Mouse (Mus musculus): Measurements from ENCODE around the gene Gm11627. TPM values are rescaled to one million over a fixed set of nuclear protein-coding genes. Genes with fewer than 3 reads are reported as not detected.
A peak's percentile ranks its signal among the peaks of the same experiment; 100 is the strongest.

Gene Gm11627
- polyA plus RNA-seq (2014; fragmentation: Nextera tagmentation; extraction: Ambion mirVana) = 15.9 and 18.9 TPM in 2 replicates

GRCm38 (mm10) chr11:102579165-102580033, at the start of gene Gm11627:
Gene Gm11627 (minus strand): TSS chr11:102579461.
- H3K27me3 ChIP-seq (ENCODE audit: control insufficient read depth, insufficient read depth, low read length) = no peaks in the 10 kb centered on the region
- peak within 1 kb of the TSS; percentile 63 for H3K9ac ChIP-seq (replicated peaks; ENCODE audit: low read depth, low read length)
- H3K27ac ChIP-seq (ENCODE audit: low read length) = peak within 1 kb of the TSS; percentile 96
- H3K36me3 ChIP-seq (ENCODE audit: control insufficient read depth, insufficient read depth, low read length) = no peaks in the 10 kb centered on the region
- no peaks in the 10 kb centered on the region for H3K9me3 ChIP-seq (ENCODE audit: control insufficient read depth, low read depth, low read length)
- peak within 1 kb of the TSS; percentile 51 for H3K4me2 ChIP-seq (replicated peaks; ENCODE audit: low read depth, low read length)
- 12% methylated on average over 21 of the region's 23 CpGs for WGBS
- H3K4me3 ChIP-seq (ENCODE audit: low read depth, low read length) = peak within 1 kb of the TSS; percentile 41
- peak; percentile 61; the same call in 1 of the 2 replicates for ATAC-seq (ENCODE audit: insufficient number of reproducible peaks, insufficient read depth, low FRiP score, low read depth)
- peaks cover 26% of the 10 kb centered on the region for H3K4me1 ChIP-seq (ENCODE audit: control insufficient read depth, insufficient read depth, low read length)

GRCm38 (mm10) chr11:102628529-102628928, 49.3 kb upstream of the Gm11627 start:
- Histone ChIP-seq H3K27ac (ENCODE audit: low read length) (no peak overlapping the region), H3K4me2 (replicated peaks; ENCODE audit: low read depth, low read length) (no peak overlapping the region), H3K36me3 (ENCODE audit: control insufficient read depth, insufficient read depth, low read length) (no peaks in the 10 kb centered on the region), H3K9me3 (ENCODE audit: control insufficient read depth, low read depth, low read length) (no peaks in the 10 kb centered on the region), H3K27me3 (ENCODE audit: control insufficient read depth, insufficient read depth, low read length) (no peaks in the 10 kb centered on the region), H3K4me1 (ENCODE audit: control insufficient read depth, insufficient read depth, low read length) (peaks cover 48% of the 10 kb centered on the region), H3K9ac (replicated peaks; ENCODE audit: low read depth, low read length) (no peak overlapping the region), H3K4me3 (ENCODE audit: low read depth, low read length) (no peak overlapping the region)
- no peak for ATAC-seq (ENCODE audit: insufficient number of reproducible peaks, insufficient read depth, low FRiP score, low read depth)
- WGBS = 63% methylated on average over 9 of the region's 9 CpGs

DNA sequence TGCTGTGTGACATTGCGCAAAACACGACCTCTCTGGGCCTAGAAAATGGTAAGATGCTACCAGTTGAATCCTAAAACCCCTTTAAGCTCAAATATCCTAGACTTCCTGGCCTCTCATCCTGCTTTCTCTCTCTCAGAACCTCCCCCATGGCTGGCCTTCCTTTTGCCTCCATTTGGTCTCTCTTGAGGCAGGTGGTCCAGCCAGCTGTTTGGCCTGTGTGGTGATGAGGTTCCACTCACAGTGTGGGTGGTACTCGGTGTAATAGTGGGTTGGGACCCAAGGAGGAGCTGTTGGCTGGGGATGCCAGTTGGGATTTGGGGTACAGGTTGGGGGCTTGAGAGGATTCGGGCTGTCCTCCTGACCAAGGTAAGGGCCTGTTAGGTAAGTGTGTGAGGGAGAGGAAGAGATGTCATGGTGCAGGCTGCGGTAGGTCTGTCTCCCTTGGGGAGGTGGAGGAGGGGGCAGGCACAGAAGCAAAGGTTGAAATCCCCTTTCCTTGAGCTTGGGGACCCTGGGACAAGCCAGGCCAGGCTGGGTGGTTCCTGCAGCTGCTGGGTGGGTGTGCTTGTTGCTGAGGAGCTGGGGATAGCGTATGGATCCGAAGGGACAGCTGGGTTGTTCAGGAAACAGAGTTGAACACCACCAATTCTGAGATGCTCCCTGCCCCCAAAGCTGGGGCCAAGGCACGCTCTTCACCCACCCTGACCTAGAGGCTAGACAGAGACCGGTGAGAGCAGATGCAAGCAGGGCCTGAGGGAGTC, 48.1 kb upstream of the Gm11627 start:
- no peaks in the 10 kb centered on the region for H3K36me3 ChIP-seq (ENCODE audit: control insufficient read depth, insufficient read depth, low read length)
- 90% methylated on average over 9 of the region's 9 CpGs for WGBS
- H3K9me3 ChIP-seq (ENCODE audit: control insufficient read depth, low read depth, low read length) = no peaks in the 10 kb centered on the region
- ATAC-seq (ENCODE audit: insufficient number of reproducible peaks, insufficient read depth, low FRiP score, low read depth) = no peak
- no peak overlapping the region for H3K4me2 ChIP-seq (replicated peaks; ENCODE audit: low read depth, low read length)
- no peak overlapping the region for H3K27ac ChIP-seq (ENCODE audit: low read length)
- H3K27me3 ChIP-seq (ENCODE audit: control insufficient read depth, insufficient read depth, low read length) = no peaks in the 10 kb centered on the region
- no peak overlapping the region for H3K9ac ChIP-seq (replicated peaks; ENCODE audit: low read depth, low read length)
- H3K4me1 ChIP-seq (ENCODE audit: control insufficient read depth, insufficient read depth, low read length) = peaks cover 38% of the 10 kb centered on the region
- no peak overlapping the region for H3K4me3 ChIP-seq (ENCODE audit: low read depth, low read length)

GRCm38 (mm10) chr11:102624888-102625407, 45.7 kb upstream of the Gm11627 start:
- Histone ChIP-seq H3K4me3 (ENCODE audit: low read depth, low read length) (no peak overlapping the region), H3K27me3 (ENCODE audit: control insufficient read depth, insufficient read depth, low read length) (no peaks in the 10 kb centered on the region), H3K27ac (ENCODE audit: low read length) (peak overlapping the region; percentile 78), H3K36me3 (ENCODE audit: control insufficient read depth, insufficient read depth, low read length) (no peaks in the 10 kb centered on the region), H3K9ac (replicated peaks; ENCODE audit: low read depth, low read length) (no peak overlapping the region), H3K4me1 (ENCODE audit: control insufficient read depth, insufficient read depth, low read length) (peaks cover 23% of the 10 kb centered on the region), H3K9me3 (ENCODE audit: control insufficient read depth, low read depth, low read length) (no peaks in the 10 kb centered on the region), H3K4me2 (replicated peaks; ENCODE audit: low read depth, low read length) (peak overlapping the region; percentile 40; the same call in 1 of the 2 replicates)
- peak; percentile 36; the same call in 1 of the 2 replicates for ATAC-seq (ENCODE audit: insufficient number of reproducible peaks, insufficient read depth, low FRiP score, low read depth)
- 25% methylated on average over 14 of the region's 14 CpGs for WGBS

DNA sequence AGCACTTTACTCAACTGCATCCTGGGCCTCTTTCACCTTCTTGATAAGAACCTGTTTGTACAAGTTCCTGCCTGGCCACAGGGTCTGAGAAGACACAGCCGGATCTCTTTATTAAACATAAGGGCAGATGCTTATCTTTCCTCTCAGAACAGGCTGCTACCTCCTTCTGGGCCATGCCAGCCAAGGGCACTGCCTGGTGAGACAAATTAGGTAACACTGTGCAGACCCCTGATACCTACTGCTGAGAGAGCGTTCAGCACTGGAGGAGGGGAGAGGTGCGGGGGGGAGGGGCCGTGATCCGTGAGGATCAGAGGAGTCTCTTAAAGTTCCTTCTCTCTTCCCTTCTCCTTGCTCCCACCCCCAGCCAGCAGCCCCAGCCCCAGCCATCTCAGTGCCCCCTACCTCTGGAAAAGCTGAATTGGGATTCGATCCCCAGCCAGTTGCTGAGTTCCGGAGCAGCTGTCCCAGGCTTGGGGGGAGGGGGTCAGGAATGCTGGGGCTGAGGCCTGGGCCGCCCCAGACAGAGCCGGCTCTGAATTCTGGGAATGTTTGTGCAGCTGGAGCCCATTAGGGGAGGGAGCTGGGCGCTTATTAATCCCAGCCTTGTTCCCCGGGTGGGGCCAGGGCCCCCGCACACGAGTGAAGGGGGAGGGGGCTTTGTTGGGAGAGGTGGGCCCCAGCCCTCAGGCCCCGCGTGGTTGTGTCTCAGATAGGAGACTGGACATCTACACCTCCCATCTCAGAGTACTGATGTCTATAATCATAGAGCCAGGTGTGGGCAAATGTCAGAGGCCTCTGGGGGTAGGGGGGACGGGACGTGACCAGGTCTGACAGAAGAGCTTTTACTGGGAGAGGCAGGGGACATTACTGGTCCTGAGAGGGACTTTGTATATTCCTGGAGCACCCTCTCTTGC, 44.9 kb upstream of the Gm11627 start:
- Histone ChIP-seq H3K36me3 (ENCODE audit: control insufficient read depth, insufficient read depth, low read length) (no peaks in the 10 kb centered on the region), H3K4me1 (ENCODE audit: control insufficient read depth, insufficient read depth, low read length) (peaks cover 23% of the 10 kb centered on the region), H3K9me3 (ENCODE audit: control insufficient read depth, low read depth, low read length) (peaks cover 4% of the 10 kb centered on the region; the same call in 1 of the 2 replicates), H3K4me2 (replicated peaks; ENCODE audit: low read depth, low read length) (peak overlapping the region; percentile 40), H3K9ac (replicated peaks; ENCODE audit: low read depth, low read length) (peak overlapping the region; percentile 10; the same call in 1 of the 2 replicates), H3K4me3 (ENCODE audit: low read depth, low read length) (peak overlapping the region; percentile 11; the same call in 1 of the 2 replicates), H3K27ac (ENCODE audit: low read length) (peak overlapping the region; percentile 78), H3K27me3 (ENCODE audit: control insufficient read depth, insufficient read depth, low read length) (no peaks in the 10 kb centered on the region)
- ATAC-seq (ENCODE audit: insufficient number of reproducible peaks, insufficient read depth, low FRiP score, low read depth) = peak; percentile 93
- WGBS = 7% methylated on average over 17 of the region's 17 CpGs

DNA sequence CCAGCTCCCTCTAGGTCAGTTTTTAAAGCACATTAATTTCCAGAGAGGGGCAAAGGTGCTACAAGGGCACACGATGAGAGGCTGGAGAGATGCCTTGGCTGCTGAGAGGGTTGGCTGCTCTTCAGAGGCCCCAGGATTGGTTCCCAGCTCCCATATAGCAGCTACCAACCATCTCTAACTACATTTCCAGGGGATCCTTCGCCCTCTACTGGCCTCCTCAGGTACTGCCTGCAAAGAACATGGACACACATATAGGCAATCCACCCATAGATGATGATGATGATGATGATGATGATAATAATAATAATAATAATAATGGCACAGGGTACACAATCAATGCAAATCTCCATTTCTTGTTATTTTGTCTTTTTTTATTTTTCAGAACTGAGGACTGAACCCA, 40.2 kb upstream of the Gm11627 start:
- H3K9me3 ChIP-seq (ENCODE audit: control insufficient read depth, low read depth, low read length) = peaks cover 4% of the 10 kb centered on the region; the same call in 1 of the 2 replicates
- ATAC-seq (ENCODE audit: insufficient number of reproducible peaks, insufficient read depth, low FRiP score, low read depth) = no peak
- H3K27me3 ChIP-seq (ENCODE audit: control insufficient read depth, insufficient read depth, low read length) = no peaks in the 10 kb centered on the region
- H3K9ac ChIP-seq (replicated peaks; ENCODE audit: low read depth, low read length) = no peak overlapping the region
- 66% methylated on average over 2 of the region's 2 CpGs for WGBS
- no peak overlapping the region for H3K4me3 ChIP-seq (ENCODE audit: low read depth, low read length)
- no peaks in the 10 kb centered on the region for H3K36me3 ChIP-seq (ENCODE audit: control insufficient read depth, insufficient read depth, low read length)
- H3K4me1 ChIP-seq (ENCODE audit: control insufficient read depth, insufficient read depth, low read length) = peaks cover 11% of the 10 kb centered on the region
- H3K4me2 ChIP-seq (replicated peaks; ENCODE audit: low read depth, low read length) = no peak overlapping the region
- H3K27ac ChIP-seq (ENCODE audit: low read length) = no peak overlapping the region

DNA sequence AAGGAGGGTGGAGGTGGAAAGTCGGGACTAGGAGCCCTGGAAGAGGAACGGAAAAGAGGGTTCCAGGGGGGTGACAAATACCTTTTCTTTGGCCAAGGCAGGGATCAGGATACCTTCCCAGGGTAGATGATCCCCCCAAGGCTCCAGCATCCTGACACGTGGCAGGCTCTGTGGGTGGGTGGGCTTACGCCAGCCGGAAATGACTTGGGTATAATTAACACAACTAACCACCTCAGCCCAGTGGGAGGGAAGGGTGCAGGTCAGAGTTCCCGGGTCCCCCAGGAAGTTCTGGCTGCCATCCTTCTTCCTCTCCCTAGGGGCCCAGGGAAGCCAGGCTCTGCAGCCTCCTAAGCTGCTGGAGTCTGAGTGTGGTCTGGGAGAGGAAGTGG, 32.0 kb upstream of the Gm11627 start:
- Histone ChIP-seq H3K36me3 (ENCODE audit: control insufficient read depth, insufficient read depth, low read length) (no peaks in the 10 kb centered on the region; the same call in 1 of the 2 replicates), H3K9me3 (ENCODE audit: control insufficient read depth, low read depth, low read length) (no peaks in the 10 kb centered on the region), H3K4me3 (ENCODE audit: low read depth, low read length) (no peak overlapping the region), H3K9ac (replicated peaks; ENCODE audit: low read depth, low read length) (no peak overlapping the region), H3K27me3 (ENCODE audit: control insufficient read depth, insufficient read depth, low read length) (no peaks in the 10 kb centered on the region), H3K4me1 (ENCODE audit: control insufficient read depth, insufficient read depth, low read length) (peaks cover 38% of the 10 kb centered on the region), H3K27ac (ENCODE audit: low read length) (peak overlapping the region; percentile 40; the same call in 1 of the 2 replicates), H3K4me2 (replicated peaks; ENCODE audit: low read depth, low read length) (no peak overlapping the region)
- 16% methylated on average over 6 of the region's 6 CpGs for WGBS
- no peak for ATAC-seq (ENCODE audit: insufficient number of reproducible peaks, insufficient read depth, low FRiP score, low read depth)

All from stomach, embryonic 14.5 days (tissue).